Mouse (Mus musculus) heart, adult 2 months (tissue): ENCODE data around the gene Knl1.

Source experiments
- CTCF ChIP-seq: fragments of 200-600 bp; IDR thresholded peaks from 2 replicates; pipeline ENCODE4 v1.8.1; 2022; ENCODE audit warnings: antibody characterized with exemption, mild to moderate bottlenecking, moderate library complexity
- POLR2A ChIP-seq: fragments of 200-500 bp; IDR thresholded peaks from 2 replicates; pipeline ENCODE4 v1.6.1; 2011; ENCODE audit warnings: mild to moderate bottlenecking, low read depth, low read length, control low read depth; ENCODE audit not compliant: insufficient read depth

DNA sequence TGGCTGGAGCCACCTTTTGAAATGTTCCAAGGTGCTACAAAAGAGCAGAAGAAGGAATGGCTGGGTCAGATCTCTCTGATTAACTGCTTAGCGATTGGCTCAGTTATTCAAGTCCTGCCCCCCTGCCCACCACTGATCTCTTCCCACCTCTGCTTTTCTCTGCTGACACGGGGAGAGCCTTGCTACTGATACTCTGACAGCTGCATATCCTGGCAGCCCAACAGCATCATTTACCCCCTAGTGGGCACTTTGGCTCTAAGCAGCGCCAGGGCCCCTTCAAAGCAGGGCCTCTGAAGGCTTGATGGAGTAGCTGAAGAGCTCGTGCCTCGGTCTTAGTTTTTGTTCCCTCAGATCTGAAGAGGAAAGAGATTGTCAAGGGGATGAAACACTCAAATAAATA, 27.8 kb upstream of the Knl1 start:
- TF ChIP-seq POLR2A = no peak
- peak; percentile 22 for TF ChIP-seq CTCF
